Mouse (Mus musculus): ENCODE measurements around the gene Arhgef2. TPM values are rescaled to one million over a fixed set of nuclear protein-coding genes. Genes with fewer than 3 reads are reported as not detected.

Arhgef2 gene
- polyA plus RNA-seq, 1 experiment, result 154 TPM

GRCm38 (mm10) chr3:88620146-88620991 lies 14.6 kb downstream of the Arhgef2 start:
- no peak for TF ChIP-seq CTCF (IDR thresholded peaks at IDR 0.05; ENCODE audit: low read depth, low read length)
- TF ChIP-seq POLR2A (IDR thresholded peaks at IDR 0.05; ENCODE audit: borderline replicate concordance, low read depth, low read length), result no peak
- Histone ChIP-seq H3K4me3 (ENCODE audit: insufficient read depth, low read length) (peak overlapping the region; percentile 85), H3K4me1 (ENCODE audit: control insufficient read depth, insufficient read depth, low read length) (peaks cover 51% of the 10 kb centered on the region), H3K27ac (ENCODE audit: insufficient read depth, low read depth, low read length) (peak overlapping the region; percentile 95)

- H3K4me1 ChIP-seq (ENCODE audit: control insufficient read depth, insufficient read depth, low read length), result peaks cover 58% of the 10 kb centered on the region
- TF ChIP-seq POLR2A (IDR thresholded peaks at IDR 0.05; ENCODE audit: borderline replicate concordance, low read depth, low read length) (no peak), CTCF (IDR thresholded peaks at IDR 0.05; ENCODE audit: low read depth, low read length) (no peak)
- H3K27ac ChIP-seq (ENCODE audit: insufficient read depth, low read depth, low read length), result peak overlapping the region; percentile 95
- H3K4me3 ChIP-seq (ENCODE audit: insufficient read depth, low read length), result peak overlapping the region; percentile 85
Observed at GRCm38 (mm10) chr3:88620992-88621536, 15.3 kb downstream of the Arhgef2 start.

GRCm38 (mm10) chr3:88621537-88622112 lies 15.9 kb downstream of the Arhgef2 start:
- H3K4me3 ChIP-seq (ENCODE audit: insufficient read depth, low read length), result peak overlapping the region; percentile 85
- peaks cover 58% of the 10 kb centered on the region for H3K4me1 ChIP-seq (ENCODE audit: control insufficient read depth, insufficient read depth, low read length)
- no peak for TF ChIP-seq POLR2A (IDR thresholded peaks at IDR 0.05; ENCODE audit: borderline replicate concordance, low read depth, low read length)
- no peak for TF ChIP-seq CTCF (IDR thresholded peaks at IDR 0.05; ENCODE audit: low read depth, low read length)
- H3K27ac ChIP-seq (ENCODE audit: insufficient read depth, low read depth, low read length), result peak overlapping the region; percentile 95

DNA sequence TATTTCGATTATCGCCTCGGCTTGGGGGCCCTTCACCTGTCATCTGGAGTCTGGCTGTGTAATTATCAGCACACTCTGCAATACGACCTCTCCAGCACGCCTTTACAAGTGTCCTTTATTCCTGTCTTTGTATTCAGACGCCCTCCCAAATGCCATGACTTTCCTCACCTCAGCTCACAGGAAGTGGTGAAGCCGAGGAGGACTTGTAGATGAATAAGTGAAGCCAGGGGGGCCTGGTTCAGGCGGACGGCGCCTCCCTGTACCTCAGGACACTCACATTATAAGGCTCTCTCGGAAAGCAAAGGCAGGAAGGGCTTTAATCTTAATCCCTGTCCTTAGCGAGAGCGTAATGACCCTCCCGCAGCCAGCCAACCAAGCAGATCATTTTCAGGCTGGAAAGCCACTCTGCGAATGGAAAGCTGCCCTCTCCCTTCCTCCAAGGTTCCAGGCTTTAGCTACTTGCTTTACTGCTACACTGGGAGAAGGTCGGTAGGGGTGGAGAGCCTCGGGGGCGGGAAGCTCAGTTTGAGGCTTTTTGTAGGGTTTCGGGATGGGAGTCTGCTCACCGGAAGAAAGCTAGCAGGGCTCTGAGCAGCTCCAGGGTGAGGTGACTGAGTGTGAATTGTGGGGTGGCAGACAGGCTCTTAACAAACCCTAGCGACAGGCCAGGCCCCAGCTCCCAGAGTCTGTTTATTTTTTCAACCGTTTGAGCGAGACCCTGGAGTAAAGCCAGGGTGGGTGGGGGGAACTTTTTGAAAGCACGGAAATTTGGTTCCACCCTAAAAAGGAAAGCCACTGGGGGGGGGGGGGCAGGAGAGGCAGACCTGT lies 16.6 kb downstream of the Arhgef2 start:
- Histone ChIP-seq H3K4me1 (ENCODE audit: control insufficient read depth, insufficient read depth, low read length) (peaks cover 58% of the 10 kb centered on the region), H3K4me3 (ENCODE audit: insufficient read depth, low read length) (peak overlapping the region; percentile 85), H3K27ac (ENCODE audit: insufficient read depth, low read depth, low read length) (peak overlapping the region; percentile 95)
- TF ChIP-seq POLR2A (IDR thresholded peaks at IDR 0.05; ENCODE audit: borderline replicate concordance, low read depth, low read length), result no peak
- no peak for TF ChIP-seq CTCF (IDR thresholded peaks at IDR 0.05; ENCODE audit: low read depth, low read length)

DNA sequence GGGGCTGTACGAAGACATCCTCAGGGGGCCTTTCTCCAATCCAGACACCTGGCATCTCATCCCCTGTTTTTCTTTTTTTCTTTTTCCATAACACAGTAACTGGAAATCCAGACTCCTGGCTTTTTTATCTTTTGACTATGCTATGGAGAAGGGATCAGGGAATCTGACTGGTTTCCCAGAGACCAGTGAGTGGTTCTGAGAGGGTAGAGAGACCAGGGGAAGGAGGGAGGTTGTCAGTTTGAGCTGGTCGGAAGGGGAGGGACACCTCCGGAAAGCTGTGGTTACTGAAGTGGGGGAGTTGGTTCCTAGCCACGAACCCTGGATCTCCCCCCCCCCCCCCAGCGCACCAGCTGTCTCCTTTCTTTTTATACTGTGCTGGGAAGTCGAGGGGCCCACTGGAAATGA lies 17.2 kb downstream of the Arhgef2 start:
- peak overlapping the region; percentile 95 for H3K27ac ChIP-seq (ENCODE audit: insufficient read depth, low read depth, low read length)
- peak overlapping the region; percentile 85 for H3K4me3 ChIP-seq (ENCODE audit: insufficient read depth, low read length)
- peaks cover 57% of the 10 kb centered on the region for H3K4me1 ChIP-seq (ENCODE audit: control insufficient read depth, insufficient read depth, low read length)
- TF ChIP-seq CTCF (IDR thresholded peaks at IDR 0.05; ENCODE audit: low read depth, low read length), result no peak
- no peak for TF ChIP-seq POLR2A (IDR thresholded peaks at IDR 0.05; ENCODE audit: borderline replicate concordance, low read depth, low read length)

DNA sequence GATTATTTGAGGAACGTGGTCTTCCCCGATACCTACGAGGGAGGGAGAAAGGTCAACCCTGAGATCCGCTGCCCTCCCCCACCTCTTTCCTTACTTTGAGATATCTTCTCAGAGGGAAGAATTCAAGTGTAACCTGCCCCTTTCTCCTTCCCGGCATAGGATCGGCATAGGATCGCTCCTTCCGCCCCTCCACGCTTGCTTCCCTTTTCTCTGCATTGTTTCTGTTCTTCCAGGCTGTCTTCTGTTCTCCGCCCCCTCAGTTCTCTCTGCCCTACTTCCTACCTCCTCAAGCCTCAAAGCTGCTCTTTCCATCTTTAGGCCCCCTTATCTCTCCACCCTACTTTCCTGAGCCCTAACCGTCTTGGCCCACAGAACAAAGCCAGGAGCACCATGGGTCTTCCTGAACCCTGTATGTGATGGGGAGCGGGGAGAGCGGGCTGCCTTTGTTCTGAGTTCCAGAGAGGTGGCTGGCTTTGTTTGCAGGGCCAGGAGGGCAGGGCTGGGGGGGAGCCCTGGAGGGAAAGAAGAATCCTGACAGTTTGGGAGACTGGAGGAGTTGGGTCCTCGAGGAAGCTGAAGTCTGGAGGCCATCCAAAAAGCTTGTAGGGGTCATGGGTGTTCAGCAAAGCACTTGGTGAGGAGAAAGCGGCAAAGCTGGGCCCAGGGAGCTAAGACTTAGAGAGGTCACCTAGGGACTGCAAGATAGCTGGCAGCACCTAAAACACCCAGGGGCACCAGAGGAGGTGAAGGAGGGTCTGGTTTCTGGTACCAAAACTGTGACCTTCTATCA lies 17.8 kb downstream of the Arhgef2 start:
- TF ChIP-seq CTCF (IDR thresholded peaks at IDR 0.05; ENCODE audit: low read depth, low read length), result no peak
- no peak for TF ChIP-seq POLR2A (IDR thresholded peaks at IDR 0.05; ENCODE audit: borderline replicate concordance, low read depth, low read length)
- Histone ChIP-seq H3K27ac (ENCODE audit: insufficient read depth, low read depth, low read length) (peak overlapping the region; percentile 95), H3K4me3 (ENCODE audit: insufficient read depth, low read length) (peak overlapping the region; percentile 85), H3K4me1 (ENCODE audit: control insufficient read depth, insufficient read depth, low read length) (peaks cover 58% of the 10 kb centered on the region)

GRCm38 (mm10) chr3:88624324-88624723 lies 18.6 kb downstream of the Arhgef2 start:
- peak overlapping the region; percentile 85 for H3K4me3 ChIP-seq (ENCODE audit: insufficient read depth, low read length)
- H3K4me1 ChIP-seq (ENCODE audit: control insufficient read depth, insufficient read depth, low read length), result peaks cover 61% of the 10 kb centered on the region
- TF ChIP-seq CTCF (IDR thresholded peaks at IDR 0.05; ENCODE audit: low read depth, low read length) (no peak), POLR2A (IDR thresholded peaks at IDR 0.05; ENCODE audit: borderline replicate concordance, low read depth, low read length) (no peak)
- H3K27ac ChIP-seq (ENCODE audit: insufficient read depth, low read depth, low read length), result peak overlapping the region; percentile 95

- TF ChIP-seq POLR2A (IDR thresholded peaks at IDR 0.05; ENCODE audit: borderline replicate concordance, low read depth, low read length) (no peak), CTCF (IDR thresholded peaks at IDR 0.05; ENCODE audit: low read depth, low read length) (no peak)
- Histone ChIP-seq H3K4me3 (ENCODE audit: insufficient read depth, low read length) (peak overlapping the region; percentile 85), H3K4me1 (ENCODE audit: control insufficient read depth, insufficient read depth, low read length) (peaks cover 62% of the 10 kb centered on the region), H3K27ac (ENCODE audit: insufficient read depth, low read depth, low read length) (peak overlapping the region; percentile 95)
Observed at GRCm38 (mm10) chr3:88624951-88625350, 19.2 kb downstream of the Arhgef2 start.

DNA sequence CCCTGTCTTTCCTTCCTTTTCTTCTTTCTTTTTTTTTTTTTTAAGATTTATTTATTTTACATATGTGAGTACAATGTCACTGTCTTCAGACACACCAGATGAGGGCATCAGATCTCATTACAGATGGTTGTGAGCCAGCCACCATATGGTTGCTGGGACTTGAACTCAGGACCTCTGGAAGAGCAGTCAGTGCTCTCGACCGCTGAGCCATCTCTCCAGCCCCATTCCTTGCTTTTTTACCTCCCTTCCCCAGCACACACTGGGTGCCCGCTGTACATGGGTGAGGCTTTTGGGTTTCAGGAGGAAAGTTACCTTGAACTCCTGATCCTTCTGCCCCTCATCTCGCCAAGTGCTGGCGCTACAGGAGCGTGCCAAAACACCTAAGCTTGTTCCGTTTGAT lies 19.8 kb downstream of the Arhgef2 start:
- no peak for TF ChIP-seq POLR2A (IDR thresholded peaks at IDR 0.05; ENCODE audit: borderline replicate concordance, low read depth, low read length)
- TF ChIP-seq CTCF (IDR thresholded peaks at IDR 0.05; ENCODE audit: low read depth, low read length), result no peak
- Histone ChIP-seq H3K4me1 (ENCODE audit: control insufficient read depth, insufficient read depth, low read length) (peaks cover 64% of the 10 kb centered on the region), H3K27ac (ENCODE audit: insufficient read depth, low read depth, low read length) (0 out of 2 replicates have a peak overlapping the region, but pooled peaks have one; percentile 95), H3K4me3 (ENCODE audit: insufficient read depth, low read length) (no peak overlapping the region)
